Mouse (Mus musculus) NIH3T3 (cell line): Measurements from ENCODE around the gene Slc1a3.

Experiments used
- DNase-seq: peaks from one replicate; pipeline ENCODE4 v3.0.0-alpha.2; 2012; ENCODE audit warnings: low read depth

Slc1a3 gene

GRCm38 (mm10) chr15:8658086-8658980 lies 52.2 kb downstream of the Slc1a3 start:
- peak; percentile 45 for DNase-seq

- peak; percentile 75 for DNase-seq
These were observed 55.3 kb downstream of the Slc1a3 start for GRCm38 (mm10) chr15:8655251-8655650.

- DNase-seq, result no peak
These were observed 57.9 kb downstream of the Slc1a3 start for GRCm38 (mm10) chr15:8652637-8653036.

- peak; percentile 50 for DNase-seq
These were observed 66.4 kb downstream of the Slc1a3 start for GRCm38 (mm10) chr15:8643997-8644692.

- no peak for DNase-seq
These were observed 70.7 kb downstream of the Slc1a3 start for GRCm38 (mm10) chr15:8639856-8640255.

- peak; percentile 56 for DNase-seq
These were observed 71.8 kb downstream of the Slc1a3 start for GRCm38 (mm10) chr15:8638568-8639325.

GRCm38 (mm10) chr15:8637283-8637682 lies 73.3 kb downstream of the Slc1a3 start:
- DNase-seq, result peak; percentile 36

- DNase-seq, result no peak
These were observed 74.6 kb downstream of the Slc1a3 start for GRCm38 (mm10) chr15:8635974-8636373.

GRCm38 (mm10) chr15:8634807-8635206 lies 75.8 kb downstream of the Slc1a3 start:
- no peak for DNase-seq

- DNase-seq, result no peak
These were observed 76.2 kb downstream of the Slc1a3 start for GRCm38 (mm10) chr15:8634355-8634754.

GRCm38 (mm10) chr15:8633375-8633774 lies 77.2 kb downstream of the Slc1a3 start:
- peak; percentile 69 for DNase-seq

- DNase-seq, result no peak
These were observed 78.2 kb downstream of the Slc1a3 start for GRCm38 (mm10) chr15:8632361-8632760.

- DNase-seq, result peak; percentile 88
These were observed 81.2 kb downstream of the Slc1a3 start for GRCm38 (mm10) chr15:8629317-8629831.

GRCm38 (mm10) chr15:8628150-8628549 lies 82.4 kb downstream of the Slc1a3 start:
- no peak for DNase-seq

GRCm38 (mm10) chr15:8627097-8627537 lies 83.4 kb downstream of the Slc1a3 start:
- DNase-seq, result peak; percentile 87

GRCm38 (mm10) chr15:8625370-8625769 lies 85.2 kb downstream of the Slc1a3 start:
- peak; percentile 72 for DNase-seq

GRCm38 (mm10) chr15:8623879-8624278 lies 86.7 kb downstream of the Slc1a3 start:
- DNase-seq, result peak; percentile 69

GRCm38 (mm10) chr15:8619479-8620026 lies 91.0 kb downstream of the Slc1a3 start:
- DNase-seq, result no peak

- DNase-seq, result no peak
These were observed 94.3 kb downstream of the Slc1a3 start for GRCm38 (mm10) chr15:8616290-8616689.

- DNase-seq, result no peak
These were observed 94.9 kb downstream of the Slc1a3 start for GRCm38 (mm10) chr15:8615511-8616224.

GRCm38 (mm10) chr15:8614701-8615100 lies 95.9 kb downstream of the Slc1a3 start:
- no peak for DNase-seq
